Mouse (Mus musculus) hindbrain, embryonic 12.5 days (tissue): ENCODE measurements around the gene Vmn1r44. TPM values are rescaled to one million over a fixed set of nuclear protein-coding genes. Genes with fewer than 3 reads are reported as not detected.
"Not testable (repeated sequence)": the region's sequence is repeated elsewhere in the genome, so short reads cannot be mapped to it uniquely, and the experiment has no call there.

Source experiments
- ATAC-seq: fragments of 200-750 bp; cut with Nextera tagmentation; 2 replicates; pipeline ENCODE4 v1.8.0; 2017; ENCODE audit warnings: moderate TSS enrichment; ENCODE audit not compliant: low FRiP score
- H3K27ac ChIP-seq: fragments of 300-500 bp; sonication (generic); 2 replicates; pipeline ENCODE4 v1.5.1; 2016; ENCODE audit warnings: mild to moderate bottlenecking
- H3K27me3 ChIP-seq: fragments of 300-500 bp; sonication (generic); 2 replicates; pipeline ENCODE4 v1.6.1; 2016; ENCODE audit warnings: mild to moderate bottlenecking
- H3K36me3 ChIP-seq: fragments of 300-500 bp; sonication (generic); 2 replicates; pipeline ENCODE4 v1.6.1; 2016; ENCODE audit warnings: mild to moderate bottlenecking
- H3K4me1 ChIP-seq: fragments of 300-500 bp; sonication (generic); 2 replicates; pipeline ENCODE4 v1.6.1; 2016
- H3K4me2 ChIP-seq: fragments of 300-500 bp; sonication (generic); replicated peaks from 2 replicates; pipeline ENCODE4 v1.6.1; 2016; ENCODE audit warnings: mild to moderate bottlenecking
- H3K4me3 ChIP-seq: fragments of 300-500 bp; sonication (generic); 2 replicates; pipeline ENCODE4 v1.5.1; 2016; ENCODE audit warnings: mild to moderate bottlenecking
- H3K9ac ChIP-seq: fragments of 300-500 bp; sonication (generic); 2 replicates; pipeline ENCODE4 v1.6.1; 2016; ENCODE audit warnings: mild to moderate bottlenecking, moderate library complexity
- H3K9me3 ChIP-seq: fragments of 300-500 bp; sonication (generic); replicated peaks from 2 replicates; pipeline ENCODE4 v1.6.1; 2016; ENCODE audit warnings: mild to moderate bottlenecking
- WGBS: fragments of 180-500 bp; shearing (Covaris S2); methylation state at CpG from one replicate; pipeline ENCODE4 v1.1.7; 2016; 5-methylcytosine and 5-hydroxymethylcytosine counted together
- polyA plus RNA-seq: library from polyadenylated mRNA; unstranded; fragments of >200 nt; fragmentation: Nextera tagmentation; extraction: Ambion mirVana; gene quantifications from 2 replicates; pipeline ENCODE4 v1.2.1, GENCODE M21; 2016

The Vmn1r44 gene
- polyA plus RNA-seq, result not detected in 2 replicates

DNA sequence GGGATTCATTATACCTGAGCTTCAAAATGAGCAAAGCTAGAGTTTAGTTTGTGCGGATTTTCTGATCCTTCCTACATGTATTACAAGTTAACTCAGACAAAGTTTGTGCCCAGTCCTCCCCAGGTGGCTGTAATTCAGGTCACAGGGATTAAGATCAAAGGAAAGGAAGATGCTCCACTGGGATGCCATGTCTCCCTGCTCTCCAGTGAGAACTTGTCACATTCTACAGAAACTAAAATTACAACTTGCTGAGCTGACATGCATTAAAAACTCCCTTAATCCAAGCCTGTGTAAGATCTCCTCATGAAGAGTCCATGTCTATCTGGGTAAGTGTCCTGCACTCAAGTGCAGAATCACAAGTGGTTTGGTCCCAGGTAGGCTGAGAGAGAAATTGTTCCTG, at the start of gene Vmn1r44:
TSS of gene Vmn1r44 (plus strand) at position 301 of the 400 bp plus-strand sequence.
- H3K27ac ChIP-seq, result no peak within 1 kb of the TSS
- 94% methylated on average over 1 of the region's 1 CpGs for WGBS
- H3K4me1 ChIP-seq, result no peaks in the 10 kb centered on the region
- no peaks in the 10 kb centered on the region for H3K36me3 ChIP-seq
- no peak within 1 kb of the TSS for H3K9ac ChIP-seq
- no peak within 1 kb of the TSS for H3K4me2 ChIP-seq
- no peaks in the 10 kb centered on the region for H3K27me3 ChIP-seq
- no peak within 1 kb of the TSS for H3K4me3 ChIP-seq
- no peak for ATAC-seq
- H3K9me3 ChIP-seq, result 0 out of 2 replicates have a peak, but pooled peaks cover 8% of the 10 kb centered on the region

DNA sequence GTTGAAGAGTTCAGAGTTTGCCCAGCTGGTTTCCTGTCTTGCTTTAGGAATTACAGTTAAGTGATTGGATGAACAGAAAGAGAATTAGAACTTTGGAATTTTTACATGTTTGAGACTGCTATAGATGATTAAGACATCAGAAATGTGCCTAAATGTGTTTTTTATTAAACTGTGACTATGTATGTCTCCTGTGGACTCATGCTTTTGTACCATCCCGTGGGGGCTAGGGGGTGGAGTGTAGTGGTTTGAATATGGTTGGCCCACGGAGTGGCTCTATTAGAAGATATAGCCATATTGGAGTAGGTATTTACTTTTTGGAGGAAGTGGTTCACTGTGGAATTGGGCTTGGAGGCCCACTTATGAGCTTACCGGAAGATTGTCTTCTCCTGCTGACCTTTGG, 25.9 kb upstream of the Vmn1r44 start:
- peaks cover 18% of the 10 kb centered on the region for H3K9me3 ChIP-seq
- no peak overlapping the region for H3K4me2 ChIP-seq
- H3K9ac ChIP-seq, result no peak overlapping the region
- H3K27ac ChIP-seq, result no peak overlapping the region
- H3K4me3 ChIP-seq, result no peak overlapping the region
- no peak for ATAC-seq
- 77% methylated on average over 3 of the region's 3 CpGs for WGBS
- H3K27me3 ChIP-seq, result no peaks in the 10 kb centered on the region
- H3K36me3 ChIP-seq, result no peaks in the 10 kb centered on the region
- H3K4me1 ChIP-seq, result no peaks in the 10 kb centered on the region

DNA sequence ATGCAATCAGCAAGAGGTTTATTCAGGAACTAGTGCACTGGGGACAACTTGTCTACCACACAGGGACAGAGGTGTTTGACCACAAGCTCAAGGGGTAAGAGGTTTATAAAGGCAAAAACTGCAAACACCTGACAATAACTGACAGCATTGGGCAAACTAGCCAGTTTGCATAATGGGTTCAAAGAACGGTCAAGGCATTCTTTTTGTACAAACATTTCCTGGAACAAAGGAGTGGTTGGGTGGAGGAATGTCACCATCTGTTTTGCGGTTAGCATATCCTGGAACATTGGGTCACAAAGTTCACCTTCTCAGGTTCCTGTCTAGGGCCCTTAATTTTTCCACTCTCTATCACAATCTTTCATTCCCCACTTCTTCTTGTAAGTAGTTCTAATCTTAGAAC, 23.6 kb upstream of the Vmn1r44 start:
- Histone ChIP-seq H3K27me3 (no peaks in the 10 kb centered on the region), H3K4me1 (no peaks in the 10 kb centered on the region), H3K4me2 (no peak overlapping the region), H3K4me3 (no peak overlapping the region), H3K36me3 (no peaks in the 10 kb centered on the region), H3K9me3 (peaks cover 25% of the 10 kb centered on the region), H3K9ac (no peak overlapping the region), H3K27ac (no peak overlapping the region)
- no peak for ATAC-seq
- 89% methylated on average over 2 of the region's 2 CpGs for WGBS

DNA sequence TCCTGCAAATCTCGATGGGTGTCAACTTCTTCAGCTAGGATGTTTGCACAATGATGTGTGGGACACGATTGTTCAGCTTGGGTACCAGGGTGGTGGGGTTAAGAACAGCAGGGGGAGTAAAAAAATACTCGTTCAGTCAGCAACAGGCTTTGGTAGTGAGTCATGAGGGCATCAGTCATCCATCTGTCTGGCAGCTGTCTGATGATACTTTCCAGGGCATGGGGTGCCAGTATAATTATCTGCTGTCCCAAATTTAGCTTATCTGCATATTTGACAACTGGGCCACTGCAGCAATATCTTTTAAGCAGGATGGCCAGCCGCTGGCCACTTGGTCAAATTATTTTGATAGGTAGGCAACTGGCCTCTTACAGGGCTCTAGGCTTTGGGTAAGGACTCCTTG, 19.7 kb upstream of the Vmn1r44 start:
- Histone ChIP-seq H3K9ac (no peak overlapping the region), H3K9me3 (peaks cover 37% of the 10 kb centered on the region), H3K36me3 (no peaks in the 10 kb centered on the region), H3K27ac (no peak overlapping the region), H3K4me2 (no peak overlapping the region), H3K4me1 (no peaks in the 10 kb centered on the region), H3K4me3 (no peak overlapping the region), H3K27me3 (no peaks in the 10 kb centered on the region)
- 78% methylated on average over 4 of the region's 4 CpGs for WGBS
- no peak for ATAC-seq

DNA sequence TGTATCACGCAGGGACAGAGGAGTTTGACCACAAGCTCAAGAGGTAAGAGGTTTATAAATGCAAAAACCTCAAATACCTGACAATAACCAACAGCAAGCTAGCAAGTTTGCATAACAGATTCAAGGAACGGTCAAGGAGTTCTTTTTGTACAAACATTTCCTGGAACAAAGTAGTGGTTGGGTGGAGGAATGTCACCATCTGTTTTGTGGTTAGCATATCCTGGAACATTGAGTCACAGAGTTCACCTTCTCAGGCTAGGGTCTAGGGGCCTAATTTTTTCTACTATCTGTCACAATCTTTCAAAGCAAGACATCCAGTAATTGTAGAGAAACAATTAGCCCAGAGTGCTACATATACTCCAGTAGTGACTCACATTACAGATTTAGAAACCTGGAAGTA, 16.2 kb upstream of the Vmn1r44 start:
- peaks cover 27% of the 10 kb centered on the region for H3K9me3 ChIP-seq
- H3K4me3 ChIP-seq, result no peak overlapping the region
- no peak overlapping the region for H3K9ac ChIP-seq
- H3K27ac ChIP-seq, result no peak overlapping the region
- H3K4me2 ChIP-seq, result no peak overlapping the region
- no peaks in the 10 kb centered on the region for H3K36me3 ChIP-seq
- WGBS, result 91% methylated on average over 2 of the region's 2 CpGs
- no peaks in the 10 kb centered on the region for H3K27me3 ChIP-seq
- no peak for ATAC-seq
- no peaks in the 10 kb centered on the region for H3K4me1 ChIP-seq

DNA sequence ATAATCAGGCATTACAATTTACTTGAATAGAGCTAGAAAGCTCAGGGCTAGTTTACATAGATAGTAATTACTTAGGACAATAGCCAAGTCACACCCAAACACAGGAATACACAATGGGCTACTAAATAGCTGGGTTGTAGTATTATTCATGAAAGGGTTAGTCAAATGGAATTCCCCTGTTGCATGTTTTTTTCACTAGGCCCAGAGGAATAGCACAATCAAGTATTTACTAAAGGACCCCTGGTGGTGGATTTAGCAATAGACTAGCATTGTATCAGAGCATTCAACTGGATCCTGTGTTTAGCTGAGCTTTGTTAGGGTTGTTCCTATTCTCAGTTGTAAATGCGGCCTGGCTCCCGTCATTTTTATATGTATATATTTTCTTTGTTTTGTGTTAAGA, 15.5 kb upstream of the Vmn1r44 start:
- WGBS, result 94% methylated on average over 2 of the region's 2 CpGs

DNA sequence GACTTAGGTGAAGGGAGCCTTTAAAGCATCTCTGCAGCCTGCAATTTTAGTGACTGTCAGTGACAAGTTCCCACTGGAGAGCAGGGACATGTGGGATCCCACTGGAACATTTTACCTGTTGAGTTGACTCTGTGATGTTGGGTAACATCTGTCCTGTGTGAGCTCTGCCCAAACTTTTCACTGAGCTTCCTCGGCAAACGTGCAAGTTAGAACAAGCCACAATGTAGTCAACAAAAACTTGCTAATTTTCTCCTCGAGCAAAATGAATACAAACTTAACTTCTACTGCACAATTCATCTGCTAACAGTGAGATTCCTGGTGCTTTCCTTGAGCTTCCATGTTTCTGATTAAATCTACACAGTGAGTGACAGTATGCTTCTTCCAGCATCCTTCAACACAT, 7.1 kb upstream of the Vmn1r44 start, which contains the start of the genes Vmn1r42 and Vmn1r43:
TSS of gene Vmn1r42 (minus strand) at position 101 of the 400 bp plus-strand sequence.
TSS of gene Vmn1r43 (minus strand) at position 101 of the 400 bp plus-strand sequence.
- not testable (repeated sequence) for H3K27ac ChIP-seq, H3K9ac ChIP-seq, ATAC-seq, H3K27me3 ChIP-seq, H3K9me3 ChIP-seq, H3K36me3 ChIP-seq, H3K4me3 ChIP-seq, H3K4me1 ChIP-seq, H3K4me2 ChIP-seq
- WGBS, result 87% methylated on average over 3 of the region's 3 CpGs

More for the DNA sequence above, 15.5 kb upstream of the Vmn1r44 start:
- no peak for ATAC-seq
- H3K27ac ChIP-seq, result no peak overlapping the region
- no peak overlapping the region for H3K4me3 ChIP-seq
- H3K9ac ChIP-seq, result no peak overlapping the region
- no peaks in the 10 kb centered on the region for H3K36me3 ChIP-seq
- peaks cover 27% of the 10 kb centered on the region for H3K9me3 ChIP-seq
- H3K4me2 ChIP-seq, result no peak overlapping the region
- no peaks in the 10 kb centered on the region for H3K27me3 ChIP-seq
- H3K4me1 ChIP-seq, result no peaks in the 10 kb centered on the region

DNA sequence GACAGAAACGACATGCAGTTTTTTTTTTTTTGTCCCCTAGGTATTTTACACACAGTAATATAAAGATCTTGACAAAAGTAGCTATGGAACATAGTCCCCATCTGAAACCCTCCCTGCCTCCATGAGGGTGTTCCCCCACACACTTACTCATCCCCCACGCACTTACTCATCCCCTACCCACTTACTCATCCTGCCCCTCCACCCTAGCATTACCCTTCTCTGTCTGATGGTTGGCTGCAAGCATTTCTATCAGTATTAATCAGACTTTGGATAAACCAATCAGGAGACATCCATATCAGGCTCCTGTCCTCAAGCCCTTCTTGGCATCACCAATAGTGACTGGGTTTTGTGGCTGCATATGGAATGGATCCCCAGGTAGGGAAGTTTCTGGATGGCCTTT, 6.5 kb upstream of the Vmn1r44 start:
- WGBS, result 85% methylated on average over 2 of the region's 2 CpGs
- ATAC-seq, result no peak
- H3K9me3 ChIP-seq, result peaks cover 8% of the 10 kb centered on the region; the same call in 1 of the 2 replicates

DNA sequence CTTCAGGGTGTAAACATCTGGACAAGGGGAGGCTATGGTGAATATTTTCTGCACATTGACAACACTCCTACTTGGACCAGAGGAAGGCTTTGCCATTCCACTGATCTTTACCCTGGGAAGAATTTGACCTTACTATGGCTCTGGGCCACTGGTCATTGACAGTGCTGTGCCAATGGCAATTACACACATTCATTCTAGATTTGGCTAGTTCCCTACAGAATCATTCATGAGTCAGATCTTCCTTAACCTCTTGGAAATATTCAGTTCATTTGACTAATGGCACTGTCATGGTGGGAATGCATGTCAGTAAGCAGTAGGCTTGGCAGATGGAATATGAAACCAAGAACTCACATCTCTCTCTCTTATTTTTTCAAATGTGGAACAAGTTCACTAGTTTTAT, 2.6 kb upstream of the Vmn1r44 start:
- peaks cover 8% of the 10 kb centered on the region; the same call in 1 of the 2 replicates for H3K9me3 ChIP-seq

More for the DNA sequence above, 6.5 kb upstream of the Vmn1r44 start:
- H3K4me1 ChIP-seq, result no peaks in the 10 kb centered on the region
- no peaks in the 10 kb centered on the region for H3K36me3 ChIP-seq
- no peak overlapping the region for H3K4me2 ChIP-seq
- H3K27me3 ChIP-seq, result no peaks in the 10 kb centered on the region
- H3K27ac ChIP-seq, result no peak overlapping the region
- no peak overlapping the region for H3K4me3 ChIP-seq
- no peak overlapping the region for H3K9ac ChIP-seq

DNA sequence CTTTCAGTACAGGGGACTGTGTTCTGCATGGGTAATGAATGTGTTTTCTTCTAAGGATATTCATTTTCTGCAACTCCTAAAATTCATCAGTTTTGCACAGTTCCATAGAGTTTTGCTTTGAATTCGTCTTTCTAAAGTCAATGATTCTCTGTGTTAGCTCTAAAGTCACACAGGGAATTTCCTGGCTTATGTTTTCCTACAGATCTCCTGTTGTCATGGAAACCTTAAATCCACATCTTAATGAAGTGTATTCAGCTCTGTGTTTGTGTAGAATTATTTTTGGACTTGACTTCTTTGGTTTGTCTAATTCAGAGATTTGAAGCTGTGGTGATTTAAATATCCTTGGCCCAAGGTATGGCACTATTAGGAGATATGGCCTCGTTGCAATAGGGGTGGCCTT, 352 bp downstream of the Vmn1r44 start:
- H3K27ac ChIP-seq, result no peak overlapping the region
- no peaks in the 10 kb centered on the region for H3K4me1 ChIP-seq
- 0 out of 2 replicates have a peak, but pooled peaks cover 8% of the 10 kb centered on the region for H3K9me3 ChIP-seq
- H3K9ac ChIP-seq, result no peak overlapping the region
- no peaks in the 10 kb centered on the region for H3K36me3 ChIP-seq
- H3K4me3 ChIP-seq, result no peak overlapping the region
- no peak overlapping the region for H3K4me2 ChIP-seq
- no peak for ATAC-seq
- 57% methylated on average over 2 of the region's 2 CpGs for WGBS
- H3K27me3 ChIP-seq, result no peaks in the 10 kb centered on the region

More for the DNA sequence above, 2.6 kb upstream of the Vmn1r44 start:
- Histone ChIP-seq H3K27ac (no peak overlapping the region), H3K9ac (no peak overlapping the region), H3K27me3 (no peaks in the 10 kb centered on the region), H3K36me3 (no peaks in the 10 kb centered on the region), H3K4me3 (no peak overlapping the region), H3K4me2 (no peak overlapping the region), H3K4me1 (no peaks in the 10 kb centered on the region)
- no peak for ATAC-seq

DNA sequence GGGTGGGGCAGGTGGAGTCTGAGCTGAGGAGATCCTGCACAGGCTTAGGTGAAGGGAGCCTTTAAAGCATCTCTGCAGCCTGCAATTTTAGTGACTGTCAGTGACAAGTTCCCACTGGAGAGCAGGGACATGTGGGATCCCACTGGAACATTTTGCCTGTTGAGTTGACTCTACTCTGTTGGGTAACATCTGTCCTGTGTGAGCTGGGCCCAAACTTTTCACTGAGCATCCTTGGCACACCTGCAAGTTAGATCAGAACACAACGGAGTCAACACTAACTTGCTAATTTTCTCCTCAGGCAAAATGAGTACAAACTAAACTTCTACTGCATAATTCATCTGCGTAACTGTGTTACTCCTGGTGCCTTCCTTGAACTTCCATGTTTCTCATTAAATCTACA, 57.0 kb downstream of the Vmn1r44 start, which contains the start of gene Vmn1r45:
TSS of gene Vmn1r45 (minus strand) at position 101 of the 400 bp plus-strand sequence.
- WGBS, result 95% methylated on average over 2 of the region's 2 CpGs
- H3K36me3 ChIP-seq, H3K27ac ChIP-seq, H3K27me3 ChIP-seq, ATAC-seq, H3K9ac ChIP-seq, H3K4me1 ChIP-seq, H3K4me3 ChIP-seq, H3K9me3 ChIP-seq, H3K4me2 ChIP-seq: not testable (repeated sequence)

DNA sequence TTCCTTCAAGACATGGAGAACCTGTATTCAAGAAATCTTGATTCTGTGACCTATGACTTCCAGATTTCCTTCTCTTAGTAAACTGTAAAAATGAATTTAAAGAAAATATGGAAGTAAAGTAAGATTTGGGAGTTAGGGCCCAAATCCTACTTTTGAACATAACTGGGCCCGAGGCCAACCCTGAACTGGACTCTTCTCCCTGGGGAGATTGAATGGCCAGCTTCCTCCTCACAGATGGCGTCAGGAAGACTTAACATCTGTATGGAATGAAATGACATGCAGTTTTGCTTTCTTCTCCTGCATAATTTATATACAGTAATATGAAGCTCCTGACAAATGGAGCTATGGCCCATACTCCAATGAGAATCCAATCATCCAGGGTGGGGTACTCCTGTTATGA, 57.5 kb downstream of the Vmn1r44 start:
- H3K4me3 ChIP-seq, result no peak overlapping the region
- H3K9me3 ChIP-seq, result 0 out of 2 replicates have a peak, but pooled peaks cover 7% of the 10 kb centered on the region
- no peak overlapping the region for H3K4me2 ChIP-seq
- WGBS, result 71% methylated on average over 2 of the region's 2 CpGs
- no peaks in the 10 kb centered on the region for H3K27me3 ChIP-seq
- H3K36me3 ChIP-seq, result no peaks in the 10 kb centered on the region
- no peaks in the 10 kb centered on the region for H3K4me1 ChIP-seq
- no peak for ATAC-seq
- no peak overlapping the region for H3K27ac ChIP-seq
- no peak overlapping the region for H3K9ac ChIP-seq
